Mouse (Mus musculus): Measurements from ENCODE around the gene Mobp. TPM values are rescaled to one million over a fixed set of nuclear protein-coding genes. Genes with fewer than 3 reads are reported as not detected.

Mobp gene
- total RNA-seq, 2 experiments from 2014 or later: not detected

GRCm38 (mm10) chr9:120134529-120135160 is 14.9 kb upstream of the Mobp start:
- DNase-seq: no peak

GRCm38 (mm10) chr9:120135454-120135853 is 14.1 kb upstream of the Mobp start:
- DNase-seq: no peak

- DNase-seq: peak; percentile 60 to 88
Measured at GRCm38 (mm10) chr9:120140652-120141051, 8.9 kb upstream of the Mobp start.

- DNase-seq: no peak
Measured at GRCm38 (mm10) chr9:120144474-120144873, 5.0 kb upstream of the Mobp start.

GRCm38 (mm10) chr9:120151152-120151551 is 1.6 kb downstream of the Mobp start:
- DNase-seq: no peak

- DNase-seq: no peak
Measured at GRCm38 (mm10) chr9:120151906-120152399, 2.4 kb downstream of the Mobp start.

GRCm38 (mm10) chr9:120158047-120158446 is 8.5 kb downstream of the Mobp start:
- no peak for DNase-seq

- DNase-seq: no peak
Measured at GRCm38 (mm10) chr9:120163862-120164261, 14.4 kb downstream of the Mobp start.

GRCm38 (mm10) chr9:120167826-120168225 is 18.3 kb downstream of the Mobp start:
- no peak for DNase-seq

GRCm38 (mm10) chr9:120171295-120171694 is 21.8 kb downstream of the Mobp start:
- peak; percentile 29 to 80 for DNase-seq

GRCm38 (mm10) chr9:120174436-120175137 is 25.1 kb downstream of the Mobp start:
- no peak for DNase-seq

GRCm38 (mm10) chr9:120178813-120179212 is 29.3 kb downstream of the Mobp start:
- DNase-seq: no peak

GRCm38 (mm10) chr9:120184499-120184898 is 35.0 kb downstream of the Mobp start:
- DNase-seq: peak; percentile 32 to 55

- DNase-seq: no peak
Measured at GRCm38 (mm10) chr9:120186856-120187255, 37.3 kb downstream of the Mobp start.

GRCm38 (mm10) chr9:120190891-120191290 is 41.4 kb downstream of the Mobp start:
- DNase-seq: no peak

GRCm38 (mm10) chr9:120191362-120192098 is 42.0 kb downstream of the Mobp start:
- peak; percentile 74 to 96 for DNase-seq

- no peak for DNase-seq
Measured at GRCm38 (mm10) chr9:120192742-120193141, 43.2 kb downstream of the Mobp start.

GRCm38 (mm10) chr9:120200873-120201272 is 51.4 kb downstream of the Mobp start:
- DNase-seq: no peak

GRCm38 (mm10) chr9:120201743-120202142 is 52.2 kb downstream of the Mobp start:
- DNase-seq: peak; percentile 31 to 54

- no peak for DNase-seq
Measured at GRCm38 (mm10) chr9:120202683-120203082, 53.2 kb downstream of the Mobp start.

GRCm38 (mm10) chr9:120203936-120204335 is 54.4 kb downstream of the Mobp start:
- DNase-seq: no peak

GRCm38 (mm10) chr9:120206897-120207296 is 57.4 kb downstream of the Mobp start:
- DNase-seq: no peak

GRCm38 (mm10) chr9:120210068-120210467 is 60.6 kb downstream of the Mobp start:
- DNase-seq: peak; percentile 20 to 52
